Mouse (Mus musculus): Measurements from ENCODE around the gene Zfp85.

DNA sequence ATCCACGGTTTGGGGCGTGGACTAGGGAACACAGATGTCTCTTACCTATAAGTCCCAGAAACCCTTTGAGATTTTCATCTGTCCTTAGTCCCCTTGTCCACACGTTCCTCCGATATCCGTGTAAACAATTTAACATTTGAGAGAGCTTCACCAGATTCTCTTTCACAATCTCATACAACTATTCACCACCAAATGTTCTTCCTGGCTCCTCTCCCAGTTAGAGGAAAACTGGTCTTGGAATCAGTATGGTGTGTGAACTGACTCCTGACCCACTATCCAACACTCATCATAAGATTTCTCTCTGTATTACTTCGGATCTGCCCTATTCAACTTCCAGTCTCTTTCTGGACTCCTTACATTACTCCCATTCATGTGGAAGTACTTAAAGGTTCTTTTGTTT is 733 bp upstream of the Zfp85 start:
- TF ChIP-seq CTCF (IDR thresholded peaks at IDR 0.05; ENCODE audit: borderline replicate concordance, insufficient read depth, low read depth, low read length) (no peak), POLR2A (IDR thresholded peaks at IDR 0.05; ENCODE audit: borderline replicate concordance, insufficient read depth, low read length) (no peak)

Data from cerebellum, adult 2 months (tissue).